Mouse (Mus musculus) brain, adult 2 months (tissue): ENCODE measurements at regions not wholly inside any gene's neighbourhood (a gene's known extent, or its start where the extent isn't known, plus 50 kb on each side); places are given as distances from the start of the nearest gene placed in this dataset.

ENCODE experiments used
- DNase-seq: peaks from one replicate; pipeline ENCODE4 v3.0.0; 2011; ENCODE audit warnings: low read depth, low spot score

- DNase-seq = no peak
Observed at GRCm38 (mm10) chr14:31945125-31945524, 83.7 kb upstream of the Galnt15 start.

GRCm38 (mm10) chr14:31946032-31946431 lies 82.8 kb upstream of the Galnt15 start:
- no peak for DNase-seq

GRCm38 (mm10) chr14:31947246-31947645 lies 81.5 kb upstream of the Galnt15 start:
- DNase-seq = peak; percentile 37

- DNase-seq = no peak
Observed at GRCm38 (mm10) chr14:31951894-31952293, 76.9 kb upstream of the Galnt15 start.

GRCm38 (mm10) chr14:31953783-31954182 lies 75.0 kb upstream of the Galnt15 start:
- peak; percentile 84 for DNase-seq

- DNase-seq = peak; percentile 91
Observed at GRCm38 (mm10) chr14:31954945-31955344, 73.8 kb upstream of the Galnt15 start.

- no peak for DNase-seq
Observed at GRCm38 (mm10) chr14:31957211-31957638, 71.6 kb upstream of the Galnt15 start.

GRCm38 (mm10) chr14:31960201-31960854 lies 68.5 kb upstream of the Galnt15 start:
- no peak for DNase-seq

GRCm38 (mm10) chr14:31961442-31961841 lies 67.3 kb upstream of the Galnt15 start:
- no peak for DNase-seq

GRCm38 (mm10) chr14:31963131-31963911 lies 65.5 kb upstream of the Galnt15 start:
- no peak for DNase-seq

GRCm38 (mm10) chr14:31964076-31964475 lies 64.7 kb upstream of the Galnt15 start:
- no peak for DNase-seq

- no peak for DNase-seq
Observed at GRCm38 (mm10) chr14:31964831-31965230, 64.0 kb upstream of the Galnt15 start.

GRCm38 (mm10) chr14:31969531-31969930 lies 59.3 kb upstream of the Galnt15 start:
- DNase-seq = no peak

GRCm38 (mm10) chr14:31970245-31970830 lies 58.5 kb upstream of the Galnt15 start:
- no peak for DNase-seq

- no peak for DNase-seq
Observed at GRCm38 (mm10) chr14:31970851-31971250, 57.9 kb upstream of the Galnt15 start.

GRCm38 (mm10) chr14:31973702-31974101 lies 55.1 kb upstream of the Galnt15 start:
- no peak for DNase-seq

- no peak for DNase-seq
Observed at GRCm38 (mm10) chr14:31978196-31978595, 50.6 kb upstream of the Galnt15 start.

GRCm38 (mm10) chr14:31978690-31979089 lies 50.1 kb upstream of the Galnt15 start:
- DNase-seq = no peak
